Mouse (Mus musculus) lung, adult 2 months (tissue): ENCODE measurements around the gene Ankrd33. TPM values are rescaled to one million over a fixed set of nuclear protein-coding genes. Genes with fewer than 3 reads are reported as not detected.

ENCODE experiments used
- DNase-seq: peaks from one replicate; pipeline ENCODE4 v3.0.0; 2022
- H3K4me1 ChIP-seq: fragments of 200-500 bp; 2 replicates; pipeline ENCODE4 v1.6.1; 2011; ENCODE audit warnings: low read length; ENCODE audit not compliant: control insufficient read depth, insufficient read depth
- H3K4me3 ChIP-seq: fragments of 200-500 bp; replicated peaks from 2 replicates; pipeline ENCODE3; 2011; ENCODE audit warnings: low read depth, mild to moderate bottlenecking, control low read depth, low read length; ENCODE audit errors: extremely low read depth
- CTCF ChIP-seq: fragments of 200-500 bp; IDR thresholded peaks from 2 replicates; pipeline ENCODE4 v1.5.1; 2011; ENCODE audit warnings: mild to moderate bottlenecking, low read length, control low read depth; ENCODE audit not compliant: insufficient read depth
- POLR2A ChIP-seq: fragments of 200-500 bp; IDR thresholded peaks from 2 replicates; pipeline ENCODE4 v1.6.1; 2011; ENCODE audit warnings: low read depth, mild to moderate bottlenecking, control low read depth, low read length, borderline replicate concordance; ENCODE audit errors: extremely low read depth
- WGBS: fragments of 180-500 bp; shearing (Covaris S2); methylation state at CpG from one replicate; pipeline ENCODE4 v1.1.7; 2018; 5-methylcytosine and 5-hydroxymethylcytosine counted together
- polyA plus RNA-seq: library from polyadenylated mRNA; depleted of rRNA; stranded (reverse); fragments of >200 nt; gene quantifications from 2 replicates; pipeline ENCODE4 v1.2.3, GENCODE M21; 2012

Gene Ankrd33
- polyA plus RNA-seq, 1 experiment = 0.28 TPM

DNA sequence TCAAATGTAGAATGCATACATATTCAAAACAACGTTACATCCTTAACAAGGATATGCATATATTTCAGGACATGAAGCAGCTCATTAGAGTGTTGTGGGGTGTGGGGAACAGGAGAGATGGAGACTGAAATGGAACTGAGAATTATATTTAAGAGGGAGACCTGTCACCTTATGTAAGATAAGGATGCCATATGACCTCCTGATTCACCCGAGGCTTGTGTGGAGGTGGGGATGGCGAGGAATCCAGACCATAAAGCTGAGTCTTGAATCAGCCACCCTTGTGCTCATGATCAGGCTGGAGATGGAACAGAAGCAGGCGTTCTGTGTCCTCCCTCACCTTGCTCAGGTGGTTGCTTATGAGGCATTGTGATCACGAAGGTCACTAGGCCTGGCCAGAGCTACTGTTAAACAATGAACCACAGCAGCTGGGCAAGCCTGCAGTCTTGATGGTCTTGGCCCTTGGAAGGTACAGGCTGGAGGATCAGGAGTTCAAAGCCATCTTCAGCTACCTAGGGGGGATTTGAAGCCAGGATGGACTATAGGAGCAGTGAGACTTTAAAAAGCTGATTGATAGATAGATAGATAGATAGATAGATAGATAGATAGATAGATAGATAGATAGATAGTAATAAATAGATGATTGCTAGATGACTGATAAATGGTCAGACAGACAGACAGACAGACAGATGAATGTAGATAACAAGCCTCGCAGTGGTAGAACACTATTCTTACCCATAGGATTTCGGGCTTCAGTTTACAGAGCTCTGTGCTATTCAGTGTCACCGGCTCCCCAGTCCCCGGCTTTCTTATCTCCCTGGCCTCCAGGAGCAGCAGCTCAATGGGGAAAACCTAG lies 36.1 kb downstream of the Ankrd33 start:
- no peak for TF ChIP-seq CTCF
- no peak for TF ChIP-seq POLR2A
- H3K4me1 ChIP-seq = peaks cover 11% of the 10 kb centered on the region
- no peak for DNase-seq
- WGBS = 78% methylated on average over 9 of the region's 9 CpGs
- H3K4me3 ChIP-seq = no peak overlapping the region

DNA sequence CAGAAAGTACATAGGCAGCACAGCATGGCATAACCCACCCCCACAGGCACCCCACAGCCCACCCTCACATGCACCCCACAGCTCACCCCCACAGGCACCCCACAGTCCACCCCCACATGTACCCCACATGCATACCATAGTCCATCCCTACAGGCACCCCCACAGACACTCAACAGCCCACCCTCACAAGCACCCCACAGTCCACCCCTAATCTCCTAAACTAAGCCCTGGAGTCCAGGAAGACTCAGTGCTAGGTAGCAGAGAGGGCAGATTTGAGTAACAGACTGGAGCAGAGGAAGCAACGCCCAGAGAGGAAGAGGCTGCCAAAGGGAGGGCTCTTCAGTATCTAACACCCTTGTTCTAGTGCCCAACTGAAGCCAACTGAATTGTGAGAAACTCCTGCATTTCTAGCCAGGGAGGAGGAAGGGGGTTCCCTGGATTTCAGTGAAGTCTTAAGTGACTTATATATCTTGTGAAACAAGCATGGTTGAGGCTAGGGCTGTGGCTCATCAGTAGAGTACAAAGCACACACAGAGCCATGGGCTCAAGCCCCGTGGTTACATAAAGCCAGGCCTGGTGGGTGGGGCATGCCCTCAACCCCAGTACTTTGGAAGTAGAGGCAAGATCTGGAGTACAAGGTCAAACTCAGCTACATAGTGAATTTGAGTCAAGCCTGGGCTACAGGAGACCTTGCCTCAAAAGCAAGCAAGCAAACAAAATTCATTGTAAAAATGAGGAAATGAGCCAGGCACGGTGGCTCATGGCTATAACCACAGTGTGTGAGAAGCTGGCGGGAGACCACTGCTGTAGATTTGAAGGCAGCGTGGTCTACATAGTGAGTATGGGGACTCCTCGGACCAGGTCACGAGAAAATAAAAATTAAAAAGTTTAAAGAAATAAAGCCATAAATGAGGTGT lies 39.4 kb downstream of the Ankrd33 start:
- WGBS = 65% methylated on average over 7 of the region's 7 CpGs
- TF ChIP-seq POLR2A = no peak
- TF ChIP-seq CTCF = no peak
- Histone ChIP-seq H3K4me3 (no peak overlapping the region), H3K4me1 (peaks cover 8% of the 10 kb centered on the region)
- DNase-seq = no peak

DNA sequence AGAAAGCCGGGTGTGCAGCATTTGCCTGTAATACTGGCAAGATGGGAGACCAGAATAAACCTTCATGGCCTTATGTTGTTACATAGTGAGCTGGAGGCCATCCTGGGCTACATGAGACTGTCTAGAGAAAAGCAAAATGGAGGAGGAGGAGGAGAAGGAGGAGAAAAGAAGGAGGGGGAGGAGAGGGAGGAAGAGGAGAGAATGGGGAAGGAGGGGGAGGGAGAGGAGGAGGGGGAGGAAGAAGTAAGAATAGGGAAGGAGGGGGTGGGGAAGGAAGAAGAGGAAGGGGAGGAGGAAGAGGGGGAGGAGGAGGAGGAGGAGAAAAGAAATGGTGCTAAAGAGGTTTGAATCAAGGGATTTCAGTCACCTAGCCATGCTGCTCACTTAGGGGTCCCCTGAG lies 44.6 kb downstream of the Ankrd33 start:
- WGBS = 24% methylated on average over 1 of the region's 1 CpGs
- TF ChIP-seq CTCF (no peak), POLR2A (no peak)

DNA sequence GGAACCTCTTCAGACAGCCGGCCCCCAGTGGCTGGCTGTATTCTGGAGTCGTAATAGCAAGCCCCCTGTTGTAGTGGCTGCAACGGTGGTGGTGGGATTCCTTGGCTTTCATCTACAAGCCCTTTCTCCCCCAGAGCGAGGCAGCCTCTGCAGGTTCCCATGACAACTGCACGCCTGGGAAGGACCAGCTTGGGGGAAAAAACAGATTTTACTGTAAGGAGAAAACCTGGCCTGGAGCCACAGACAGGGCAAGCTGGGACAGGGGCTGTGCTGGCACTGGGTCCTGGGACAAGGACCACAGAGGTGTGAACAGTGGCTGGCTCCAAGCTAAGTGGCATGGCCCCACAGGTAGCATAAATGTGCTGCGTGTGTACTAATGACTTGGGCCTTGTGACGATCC lies 45.0 kb downstream of the Ankrd33 start:
- no peak overlapping the region for H3K4me3 ChIP-seq
- TF ChIP-seq CTCF (no peak), POLR2A (no peak)
- 58% methylated on average over 7 of the region's 7 CpGs for whole genome bisulfite sequencing
- peaks cover under 1% of the 10 kb centered on the region; the same call in 1 of the 2 replicates for H3K4me1 ChIP-seq
- DNase-seq = no peak

More for the DNA sequence above, 44.6 kb downstream of the Ankrd33 start:
- Histone ChIP-seq H3K4me3 (no peak overlapping the region), H3K4me1 (peaks cover under 1% of the 10 kb centered on the region)
- no peak for DNase-seq

DNA sequence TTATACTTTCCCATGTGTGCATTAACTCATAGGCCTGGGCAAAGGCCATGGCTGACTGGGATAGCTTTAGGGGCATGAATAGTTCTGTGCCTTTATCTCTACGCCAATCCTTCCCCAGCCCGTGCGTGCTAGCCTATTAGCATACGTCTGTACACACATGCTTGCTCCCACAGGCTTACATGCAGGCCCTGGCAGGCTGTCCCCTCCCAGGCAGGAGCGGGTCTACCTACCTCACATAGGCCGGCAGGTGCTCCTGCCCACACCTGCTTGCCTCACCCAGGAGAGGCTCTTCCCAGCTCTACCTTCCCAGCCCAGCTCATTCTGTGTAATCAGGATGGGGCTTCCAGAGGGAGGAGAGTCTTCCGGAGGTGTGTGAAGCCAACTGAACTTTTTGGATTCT lies 46.0 kb downstream of the Ankrd33 start:
- TF ChIP-seq POLR2A = no peak
- no peak for TF ChIP-seq CTCF
- peaks cover 6% of the 10 kb centered on the region; the same call in 1 of the 2 replicates for H3K4me1 ChIP-seq
- H3K4me3 ChIP-seq = no peak overlapping the region
- WGBS = 93% methylated on average over 7 of the region's 7 CpGs
- no peak for DNase-seq

DNA sequence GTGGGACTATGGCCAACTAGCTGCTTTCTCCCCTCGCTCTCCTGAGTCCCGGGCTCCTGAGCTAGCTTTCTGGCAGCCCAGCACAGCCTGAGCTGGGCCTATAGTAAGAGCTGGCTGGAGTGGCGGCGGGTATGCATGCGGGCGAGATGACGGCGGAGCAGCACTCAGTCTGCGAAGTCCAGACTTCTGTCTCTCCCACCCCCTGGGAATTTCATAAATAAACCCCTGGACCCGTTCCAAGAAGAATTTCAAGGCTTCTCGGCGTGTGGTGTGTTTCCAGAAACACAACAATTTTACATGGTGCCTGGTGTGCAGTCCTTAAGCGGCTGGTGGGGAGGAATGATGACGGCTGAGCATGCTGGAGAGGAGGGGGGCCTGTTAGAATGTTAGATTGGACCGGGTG lies 47.5 kb downstream of the Ankrd33 start:
- TF ChIP-seq POLR2A (no peak), CTCF (no peak)
- WGBS = 35% methylated on average over 15 of the region's 15 CpGs
- DNase-seq = no peak
- H3K4me3 ChIP-seq = no peak overlapping the region
- peaks cover 6% of the 10 kb centered on the region; the same call in 1 of the 2 replicates for H3K4me1 ChIP-seq

DNA sequence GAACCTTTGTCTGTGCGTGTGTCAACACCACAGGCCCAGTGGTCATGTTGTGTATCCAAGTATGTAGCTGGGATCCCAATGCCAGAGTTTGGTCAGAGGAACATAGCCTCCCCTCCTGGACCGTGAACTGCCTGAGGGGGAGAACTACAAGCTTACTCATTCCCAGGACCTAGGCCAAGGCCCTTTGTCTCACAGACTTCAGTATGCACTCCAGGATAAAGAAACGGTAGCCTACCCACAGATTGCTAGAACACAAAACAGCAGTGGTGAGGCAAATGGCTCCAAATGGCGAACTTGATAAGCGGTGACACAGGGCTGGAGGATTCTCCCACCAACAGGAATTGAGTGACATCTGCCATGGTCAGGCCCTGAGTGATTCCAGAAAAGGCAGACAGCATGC lies 48.3 kb downstream of the Ankrd33 start:
- DNase-seq = no peak
- Histone ChIP-seq H3K4me1 (peaks cover 6% of the 10 kb centered on the region; the same call in 1 of the 2 replicates), H3K4me3 (no peak overlapping the region)
- 57% methylated on average over 5 of the region's 5 CpGs for WGBS
- TF ChIP-seq POLR2A (no peak), CTCF (no peak)

DNA sequence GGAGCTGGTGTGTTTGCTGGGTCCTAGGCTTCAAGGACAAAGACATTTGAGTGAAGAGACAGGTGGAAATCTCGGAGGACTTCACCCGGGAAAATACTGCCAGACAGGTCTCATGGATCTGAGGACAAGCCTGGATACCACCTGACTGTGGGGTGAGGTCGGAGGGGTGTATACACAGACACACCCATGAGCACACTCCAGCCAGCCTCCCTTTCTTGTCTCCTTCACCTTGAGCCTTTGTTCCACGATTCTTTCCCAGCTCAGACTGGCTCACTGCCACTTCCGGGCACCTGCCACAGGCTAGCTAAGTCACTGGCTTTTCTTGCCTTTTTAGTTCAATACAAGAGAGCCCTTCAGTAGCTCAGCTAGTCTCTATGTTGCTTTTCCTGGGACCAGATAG lies 48.7 kb downstream of the Ankrd33 start:
- no peak for DNase-seq
- WGBS = 69% methylated on average over 5 of the region's 5 CpGs
- Histone ChIP-seq H3K4me3 (no peak overlapping the region), H3K4me1 (peaks cover 6% of the 10 kb centered on the region; the same call in 1 of the 2 replicates)
- TF ChIP-seq POLR2A (no peak), CTCF (no peak)

DNA sequence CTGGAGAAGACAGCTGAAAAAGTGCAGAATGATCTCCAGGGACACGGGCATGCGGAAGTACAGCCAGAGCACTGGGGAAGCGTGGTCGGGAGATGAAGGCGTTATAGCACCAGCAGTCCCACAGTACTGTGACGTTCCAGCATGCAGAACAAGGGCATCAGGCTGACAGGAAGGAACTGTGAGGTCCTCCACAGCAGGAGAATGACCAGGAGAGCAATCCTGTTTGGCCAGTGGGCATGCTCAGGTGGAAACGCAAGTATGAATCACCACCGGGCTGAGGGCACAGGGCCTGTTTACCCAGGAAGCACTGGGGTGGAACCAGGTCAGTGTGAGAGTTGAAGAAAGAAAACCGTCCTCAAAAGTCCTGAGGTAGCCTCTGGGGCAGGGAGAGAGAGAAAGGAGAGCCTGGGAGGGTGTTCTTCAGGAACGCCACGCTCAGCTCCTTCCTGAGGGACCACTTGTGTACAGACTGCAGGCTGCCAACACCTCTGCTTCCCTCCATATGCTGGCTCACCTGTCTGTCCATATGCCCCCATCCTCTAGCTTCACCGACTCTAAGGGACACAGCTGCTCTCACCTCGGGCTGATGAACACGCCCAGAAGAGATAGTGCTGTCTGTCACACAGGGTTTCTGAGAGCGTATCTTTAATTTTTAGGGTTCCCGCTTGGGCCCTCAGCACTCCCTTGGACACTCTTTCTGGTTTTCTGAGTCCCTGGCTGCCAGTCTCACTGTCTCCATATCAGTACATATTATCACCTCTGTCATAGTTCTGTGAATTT lies 50.3 kb downstream of the Ankrd33 start:
- Histone ChIP-seq H3K4me3 (no peak overlapping the region), H3K4me1 (peaks cover 6% of the 10 kb centered on the region; the same call in 1 of the 2 replicates)
- WGBS = 50% methylated on average over 16 of the region's 16 CpGs
- DNase-seq = no peak
- TF ChIP-seq POLR2A = no peak
- no peak for TF ChIP-seq CTCF
